In the genomic region with DNA sequence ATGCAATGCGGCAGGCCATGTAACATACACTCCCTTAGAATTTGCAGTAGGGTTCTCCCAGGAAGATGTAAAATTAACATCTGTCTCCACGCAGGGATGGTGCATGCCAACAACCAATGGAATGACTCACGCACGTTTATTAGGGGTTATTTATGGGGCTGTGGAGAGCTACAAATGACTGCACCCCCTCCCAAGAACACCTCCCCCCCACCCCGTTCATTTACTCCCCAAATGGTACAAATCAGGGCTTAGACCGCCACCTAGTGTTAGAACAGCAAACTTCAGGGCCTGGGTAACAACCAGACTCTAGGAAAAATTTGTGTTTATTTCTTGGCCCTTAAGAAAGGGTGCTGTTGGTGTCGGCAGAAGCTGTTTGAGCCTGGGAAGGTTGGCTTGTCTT, we compare ENCODE assay signal across 8 mouse cellular contexts. TPM values are rescaled to one million over a fixed set of nuclear protein-coding genes. Genes with fewer than 3 reads are reported as not detected.
A peak's percentile ranks its signal among the peaks of the same experiment; 100 is the strongest.
DNase-seq lines count a peak whose midpoint lies in the region; ATAC-seq and TF ChIP-seq lines count a peak whose summit lies in the region.

No protein-coding gene starts in this region.

- no peaks in the 10 kb centered on the region for H3K27me3 ChIP-seq in limb, embryonic 12.5 days

- H3K4me2 ChIP-seq in limb, embryonic 12.5 days: no peak overlapping the region

- H3K36me3 ChIP-seq in limb, embryonic 12.5 days: no peaks in the 10 kb centered on the region

- H3K9ac ChIP-seq in limb, embryonic 12.5 days (replicated peaks): no peak overlapping the region

- intact Hi-C loops in left cerebral cortex, adult 2 months (cut with DNase I): loop anchor here (1.0 to 5.0 kb wide), 7 partner anchors 33 to 209 kb away; partner anchors contain the start of genes Gmfg, Med29 and Paf1

- peak overlapping the region; percentile 48 for H3K27ac ChIP-seq in left cerebral cortex, adult 2 months
- 0 out of 2 replicates have a peak overlapping the region, but pooled peaks have one; percentile 20 for H3K27ac ChIP-seq in limb, embryonic 12.5 days

- TF ChIP-seq CTCF in left cerebral cortex, adult 2 months (IDR thresholded peaks at IDR 0.05): peak; percentile 69

- 18% methylated on average over 7 of the region's 7 CpGs for WGBS in limb, embryonic 12.5 days

- peak; percentile 61 to 70 for DNase-seq in left cerebral cortex, adult 2 months (ENCODE audit: extremely low spot score in 1 of 2, low spot score in 2 of 2)
- no peak for DNase-seq in left cerebral cortex, adult 8-10 months (ENCODE audit: low spot score in 2 of 2)
- peak; percentile 64 for DNase-seq in Muller cell, postnatal 12 days (ENCODE audit: inconsistent ontology term)
- DNase-seq in cerebellum, postnatal 10 days: peak; percentile 82 to 88
- DNase-seq in heart, postnatal 4 days: peak; percentile 65
- peak; percentile 72 to 80 for DNase-seq in right cerebral cortex, postnatal 10 days (ENCODE audit: low spot score in 2 of 2)
- no peak for DNase-seq in urinary bladder, adult 18-20 months (ENCODE audit: low spot score in 2 of 2)

- ATAC-seq in limb, embryonic 12.5 days (ENCODE audit: insufficient number of reproducible peaks, insufficient read depth, low FRiP score, low TSS enrichment, low read depth): no peak

- no peak overlapping the region; the same call in 1 of the 2 replicates for H3K4me3 ChIP-seq in left cerebral cortex, adult 2 months
- H3K4me3 ChIP-seq in limb, embryonic 12.5 days (replicated peaks): no peak overlapping the region

- no peaks in the 10 kb centered on the region for H3K9me3 ChIP-seq in limb, embryonic 12.5 days

- H3K4me1 ChIP-seq in limb, embryonic 12.5 days (replicated peaks): peaks cover 11% of the 10 kb centered on the region

RNA-seq across cellular contexts. Expression of gene Pak4, which starts 3.7 kb away (rescaled TPM):
- 1 to 10 TPM; 8.2 to 9.8 TPM for total RNA-seq in left cerebral cortex, adult 2 months (2021)
- 1 to 10 TPM; 8.4 to 9.0 (median 8.5) TPM for total RNA-seq in left cerebral cortex, adult 8-10 months (2022)
- 10 to 100 TPM; 21.6 to 22.1 TPM for total RNA-seq in heart, postnatal 4 days (2021)
- 42.4 and 44.1 TPM in 2 replicates for polyA plus RNA-seq in limb, embryonic 12.5 days (2016; fragmentation: Nextera tagmentation; extraction: Ambion mirVana)

RNA-seq across cellular contexts. Expression of gene Samd4b, which starts 3.7 kb away (rescaled TPM):
- 10 to 100 TPM; 74.9 to 78.9 TPM for total RNA-seq in left cerebral cortex, adult 2 months (2021)
- total RNA-seq in left cerebral cortex, adult 8-10 months (2022): 10 to 100 TPM; 58.2 to 70.1 (median 61.7) TPM
- total RNA-seq in heart, postnatal 4 days (2021): 10 to 100 TPM; 49.2 to 50.5 TPM
- polyA plus RNA-seq in limb, embryonic 12.5 days (2016; fragmentation: Nextera tagmentation; extraction: Ambion mirVana): 30.5 and 36.0 TPM in 2 replicates

RNA-seq across cellular contexts. Expression of gene Acp7, which starts 29.5 kb away (rescaled TPM):
- total RNA-seq in left cerebral cortex, adult 2 months (2021): 1 to 10 TPM; 1.4 to 2.5 TPM
- 1 to 10 TPM; 1.5 to 2.8 (median 2.1) TPM for total RNA-seq in left cerebral cortex, adult 8-10 months (2022)
- not detected for total RNA-seq in heart, postnatal 4 days (2021)
- not detected in 2 replicates for polyA plus RNA-seq in limb, embryonic 12.5 days (2016; fragmentation: Nextera tagmentation; extraction: Ambion mirVana)

RNA-seq across cellular contexts. Expression of gene Nccrp1, which starts 54.6 kb away (rescaled TPM):
- total RNA-seq in left cerebral cortex, adult 2 months (2021): under 1 TPM in 1 of 2 experiments, not detected in 1; 0.30 TPM
- under 1 TPM in 3 of 4 experiments, not detected in 1; 0.23 to 0.49 (median 0.39) TPM for total RNA-seq in left cerebral cortex, adult 8-10 months (2022)
- total RNA-seq in heart, postnatal 4 days (2021): not detected
- polyA plus RNA-seq in limb, embryonic 12.5 days (2016; fragmentation: Nextera tagmentation; extraction: Ambion mirVana): not detected in 2 replicates

Comparison
In these comparisons a context has a peak if more than half of its experiments do, and no peak if none do; other contexts are left out.
1. DNase-seq: peak in left cerebral cortex, adult 2 months (2 of 2), Muller cell, postnatal 12 days (single experiment), cerebellum, postnatal 10 days (2 of 2), heart, postnatal 4 days (single experiment) and right cerebral cortex, postnatal 10 days (2 of 2); none in left cerebral cortex, adult 8-10 months (0 of 2) and urinary bladder, adult 18-20 months (0 of 2).